Comparison of ENCODE assay signal across 11 mouse cellular contexts in the genomic region with DNA sequence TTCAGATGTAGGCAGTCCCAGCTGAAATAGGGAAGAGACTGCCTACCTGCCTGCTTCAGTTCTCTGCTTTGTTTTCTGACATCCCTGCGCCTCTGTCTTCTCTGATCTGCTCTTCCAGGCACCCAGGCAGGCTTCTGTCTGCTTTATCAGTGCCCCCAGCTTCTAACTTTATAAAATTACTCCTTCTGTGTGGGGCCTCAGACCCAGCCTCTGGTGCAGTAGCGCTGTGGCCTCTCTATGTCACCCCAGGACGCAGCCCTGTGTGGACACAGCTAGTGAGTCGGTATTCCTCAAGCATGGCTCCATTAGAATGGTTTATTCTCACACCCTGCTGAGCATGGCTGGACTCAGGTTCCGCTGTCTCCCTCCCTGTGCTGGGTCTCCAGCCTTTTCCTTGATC. TPM values are rescaled to one million over a fixed set of nuclear protein-coding genes. Genes with fewer than 3 reads are reported as not detected.
A peak's percentile ranks its signal among the peaks of the same experiment; 100 is the strongest.
DNase-seq lines count a peak whose midpoint lies in the region; ATAC-seq and TF ChIP-seq lines count a peak whose summit lies in the region.
"Had no signal": no experiment of that assay in that cellular context is flagged by ENCODE, and none has a peak within 500 bp of the region (broad histone marks: within the 10 kb centered on the region; RNA-seq: fewer than 3 reads in every experiment).

No protein-coding gene starts in this region.

- no peak overlapping the region for H3K4me2 ChIP-seq in lung, embryonic 15.5 days
- no peak overlapping the region for H3K4me2 ChIP-seq in intestine, embryonic 15.5 days (replicated peaks)
- peak overlapping the region; percentile 7 for H3K4me2 ChIP-seq in myocyte (ENCODE audit: low read depth)

- peaks cover 52% of the 10 kb centered on the region for H3K27me3 ChIP-seq in heart, embryonic 10.5 days (ENCODE audit: insufficient read depth, poor library complexity, severe bottlenecking)
- no peaks in the 10 kb centered on the region for H3K27me3 ChIP-seq in lung, embryonic 15.5 days
- H3K27me3 ChIP-seq in intestine, embryonic 15.5 days (replicated peaks) = no peaks in the 10 kb centered on the region
- no peaks in the 10 kb centered on the region for H3K27me3 ChIP-seq in myocyte (ENCODE audit: control insufficient read depth, insufficient read depth, insufficient read length)

- H3K9ac ChIP-seq in lung, embryonic 15.5 days = no peak overlapping the region
- no peak overlapping the region for H3K9ac ChIP-seq in intestine, embryonic 15.5 days

- DNase-seq in heart, embryonic 10.5 days (ENCODE audit: low spot score) = no peak
- no peak for DNase-seq in heart, adult 8-10 months (ENCODE audit: low spot score)
- no peak for DNase-seq in lung, postnatal 10 days
- no peak for DNase-seq in thymus, postnatal 0 days (ENCODE audit: low spot score)
- DNase-seq in thymus, postnatal 10 days (ENCODE audit: low spot score in 2 of 2) = no peak
- DNase-seq: layer of hippocampus, postnatal 36 days; thymus, adult 18-20 months had no signal

- no peaks in the 10 kb centered on the region for H3K9me3 ChIP-seq in heart, embryonic 10.5 days
- H3K9me3 ChIP-seq in lung, embryonic 15.5 days = no peaks in the 10 kb centered on the region
- no peaks in the 10 kb centered on the region for H3K9me3 ChIP-seq in intestine, embryonic 15.5 days

- no peaks in the 10 kb centered on the region for H3K36me3 ChIP-seq in heart, embryonic 10.5 days
- H3K36me3 ChIP-seq in lung, embryonic 15.5 days = no peaks in the 10 kb centered on the region
- no peaks in the 10 kb centered on the region for H3K36me3 ChIP-seq in intestine, embryonic 15.5 days
- no peaks in the 10 kb centered on the region for H3K36me3 ChIP-seq in myocyte (ENCODE audit: control insufficient read depth, insufficient read depth)

- TF ChIP-seq POLR2A in myocyte (IDR thresholded peaks at IDR 0.05; ENCODE audit: insufficient read length, low read depth) = no peak

- WGBS in heart, embryonic 10.5 days = 67% methylated on average over 5 of the region's 5 CpGs
- WGBS in lung, embryonic 15.5 days = 61% methylated on average over 5 of the region's 5 CpGs
- WGBS in intestine, embryonic 15.5 days = 74% methylated on average over 5 of the region's 5 CpGs

- H3ac ChIP-seq in myocyte (ENCODE audit: control insufficient read depth, insufficient read length) = no peak overlapping the region

- H3K4me3 ChIP-seq in heart, embryonic 10.5 days = no peak overlapping the region
- no peak overlapping the region for H3K4me3 ChIP-seq in lung, embryonic 15.5 days
- no peak overlapping the region for H3K4me3 ChIP-seq in intestine, embryonic 15.5 days (replicated peaks)
- no peak overlapping the region for H3K4me3 ChIP-seq in myocyte

- peak overlapping the region; percentile 66 for H3K27ac ChIP-seq in heart, embryonic 10.5 days
- H3K27ac ChIP-seq in lung, embryonic 15.5 days = peak overlapping the region; percentile 86
- peak overlapping the region; percentile 68 for H3K27ac ChIP-seq in intestine, embryonic 15.5 days

- peaks cover 54% of the 10 kb centered on the region for H3K4me1 ChIP-seq in heart, embryonic 10.5 days
- peaks cover 28% of the 10 kb centered on the region for H3K4me1 ChIP-seq in lung, embryonic 15.5 days
- peaks cover 20% of the 10 kb centered on the region for H3K4me1 ChIP-seq in intestine, embryonic 15.5 days (replicated peaks)

- ATAC-seq in lung, embryonic 15.5 days (ENCODE audit: borderline replicate concordance, extremely low read depth, low FRiP score, low TSS enrichment) = no peak
- ATAC-seq in intestine, embryonic 15.5 days = 0 out of 2 replicates have a peak, but pooled peaks have one; percentile 11

- H3K79me2 ChIP-seq in myocyte (ENCODE audit: control insufficient read depth, insufficient read depth) = no peaks in the 10 kb centered on the region

TF ChIP-seq in myocyte, 11 proteins besides CTCF, POLR2A, EP300 and RAD21:
- no peak for TF ChIP-seq USF1 (IDR thresholded peaks at IDR 0.05; ENCODE audit: low read depth)
- TF ChIP-seq REST (IDR thresholded peaks at IDR 0.05; ENCODE audit: insufficient read depth, insufficient read length) = no peak
- no peak for TF ChIP-seq MYOD1 (IDR thresholded peaks at IDR 0.05; ENCODE audit: control insufficient read depth in 1 of 3, insufficient read length in 2 of 3, low read depth in 2 of 3)
- no peak for TF ChIP-seq POLR2AphosphoS2 (IDR thresholded peaks at IDR 0.05; ENCODE audit: insufficient read length, low read depth)
- TF ChIP-seq TCF3 (IDR thresholded peaks at IDR 0.05; ENCODE audit: insufficient read length, low read depth) = no peak
- TF ChIP-seq TCF12 (IDR thresholded peaks at IDR 0.05; ENCODE audit: insufficient read depth, poor library complexity, severe bottlenecking) = no peak
- no peak for TF ChIP-seq CEBPB (IDR thresholded peaks at IDR 0.05; ENCODE audit: insufficient read depth, poor library complexity, severe bottlenecking)
- no peak for TF ChIP-seq MAX (IDR thresholded peaks at IDR 0.05; ENCODE audit: low read depth)
- TF ChIP-seq MYOG (IDR thresholded peaks at IDR 0.05; ENCODE audit: control insufficient read depth in 1 of 3, insufficient read depth in 1 of 3, insufficient read length in 2 of 3, low read depth in 2 of 3) = no peak
- no peak for TF ChIP-seq E2F4 (IDR thresholded peaks at IDR 0.05; ENCODE audit: insufficient read depth)
- TF ChIP-seq SRF (IDR thresholded peaks at IDR 0.05; ENCODE audit: control insufficient read depth, insufficient read length, low read depth) = no peak
TF ChIP-seq in myocyte: peak in this region for 0.

RNA-seq across cellular contexts. Expression of gene Arhgef17, which starts 18.1 kb away (rescaled TPM):
- 7.9 and 10.1 TPM in 2 replicates for polyA plus RNA-seq in heart, embryonic 10.5 days (2016; fragmentation: Nextera tagmentation; extraction: Ambion mirVana)
- 10 to 100 TPM; 25.0 to 36.6 (median 28.1) TPM for total RNA-seq in heart, adult 8-10 months (2022)
- 10.8 TPM in 2 replicates for polyA plus RNA-seq in lung, embryonic 15.5 days (2015; fragmentation: Nextera tagmentation; extraction: Ambion mirVana)
- polyA plus RNA-seq in intestine, embryonic 15.5 days (2015; fragmentation: Nextera tagmentation; extraction: Ambion mirVana) = 5.0 and 6.0 TPM in 2 replicates
- 24.7 TPM for polyA plus RNA-seq in myocyte (2012; fragmentation: generic; extraction: Trizol)
- 1.0 and 1.1 TPM in 2 replicates for polyA plus RNA-seq in thymus, postnatal 0 days (2015; fragmentation: Nextera tagmentation; extraction: Ambion mirVana)
- total RNA-seq: granulocyte monocyte progenitor cell, adult 5-6 weeks had no signal

RNA-seq across cellular contexts. Expression of gene P2ry6, which starts 24.4 kb away (rescaled TPM):
- 0.97 and 1.2 TPM in 2 replicates for polyA plus RNA-seq in heart, embryonic 10.5 days (2016; fragmentation: Nextera tagmentation; extraction: Ambion mirVana)
- total RNA-seq in heart, adult 8-10 months (2022) = 1 to 10 TPM; 2.7 to 4.0 (median 3.3) TPM
- 9.6 and 9.9 TPM in 2 replicates for polyA plus RNA-seq in lung, embryonic 15.5 days (2015; fragmentation: Nextera tagmentation; extraction: Ambion mirVana)
- 8.4 and 10.4 TPM in 2 replicates for polyA plus RNA-seq in intestine, embryonic 15.5 days (2015; fragmentation: Nextera tagmentation; extraction: Ambion mirVana)
- polyA plus RNA-seq in myocyte (2012; fragmentation: generic; extraction: Trizol) = 0.13 TPM
- 6.0 and 6.4 TPM in 2 replicates for polyA plus RNA-seq in thymus, postnatal 0 days (2015; fragmentation: Nextera tagmentation; extraction: Ambion mirVana)
- total RNA-seq: granulocyte monocyte progenitor cell, adult 5-6 weeks had no signal
